Mouse (Mus musculus): ENCODE data around the gene Stk32b. TPM values are rescaled to one million over a fixed set of nuclear protein-coding genes. Genes with fewer than 3 reads are reported as not detected.

The Stk32b gene
- polyA plus RNA-seq, 1 experiment from 2014 or later: 13.4 TPM

DNA sequence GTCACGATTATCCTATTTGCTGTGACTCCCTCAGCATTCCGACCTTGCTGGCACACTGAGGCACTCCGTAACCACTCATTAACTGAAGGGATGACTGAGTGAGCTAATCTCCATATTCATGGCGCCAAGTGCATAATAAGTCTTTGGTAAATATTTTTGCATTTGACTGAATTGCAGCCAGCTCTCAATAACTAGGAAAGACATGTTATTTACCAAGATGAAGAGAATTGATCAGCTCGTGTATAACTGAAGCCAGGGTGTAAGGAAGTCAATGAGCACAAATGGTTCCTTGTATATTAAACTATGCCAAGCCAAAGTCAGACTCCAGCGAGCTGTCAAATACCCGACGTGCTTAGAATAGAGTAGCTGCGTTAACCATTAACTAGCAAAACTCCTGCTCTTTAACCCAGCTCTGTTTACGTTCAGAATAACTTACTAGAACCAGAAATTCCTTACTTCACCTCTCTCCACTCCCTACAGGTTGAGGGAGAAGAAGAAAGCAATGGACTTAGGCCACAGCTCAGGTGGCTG is 66.2 kb downstream of the Stk32b start:
- Histone ChIP-seq H3K9ac (no peak overlapping the region), H3K4me3 (no peak overlapping the region), H3K36me3 (no peaks in the 10 kb centered on the region), H3K9me3 (no peaks in the 10 kb centered on the region), H3K4me2 (replicated peaks) (no peak overlapping the region), H3K27me3 (replicated peaks) (no peaks in the 10 kb centered on the region), H3K4me1 (no peaks in the 10 kb centered on the region), H3K27ac (no peak overlapping the region)
- 54% methylated on average over 10 of the region's 10 CpGs for WGBS
- no peak for ATAC-seq (ENCODE audit: low FRiP score, low read depth)

- Histone ChIP-seq H3K4me3 (no peak overlapping the region), H3K9me3 (no peaks in the 10 kb centered on the region), H3K36me3 (no peaks in the 10 kb centered on the region), H3K4me2 (replicated peaks) (no peak overlapping the region), H3K9ac (no peak overlapping the region), H3K27me3 (replicated peaks) (no peaks in the 10 kb centered on the region), H3K4me1 (no peaks in the 10 kb centered on the region), H3K27ac (no peak overlapping the region)
- 90% methylated on average over 1 of the region's 1 CpGs for WGBS
- no peak for ATAC-seq (ENCODE audit: low FRiP score, low read depth)
These were observed 66.8 kb downstream of the Stk32b start for GRCm38 (mm10) chr5:37650089-37650601.

- Histone ChIP-seq H3K9me3 (no peaks in the 10 kb centered on the region), H3K27me3 (replicated peaks) (no peaks in the 10 kb centered on the region), H3K36me3 (no peaks in the 10 kb centered on the region), H3K9ac (no peak overlapping the region), H3K4me2 (replicated peaks) (no peak overlapping the region), H3K4me1 (no peaks in the 10 kb centered on the region), H3K4me3 (no peak overlapping the region), H3K27ac (no peak overlapping the region)
- ATAC-seq (ENCODE audit: low FRiP score, low read depth): no peak
- 85% methylated on average over 7 of the region's 7 CpGs for WGBS
These were observed 72.9 kb downstream of the Stk32b start for GRCm38 (mm10) chr5:37644082-37644481.

GRCm38 (mm10) chr5:37642486-37642885 is 74.5 kb downstream of the Stk32b start:
- Histone ChIP-seq H3K27me3 (replicated peaks) (no peaks in the 10 kb centered on the region), H3K4me1 (no peaks in the 10 kb centered on the region), H3K4me2 (replicated peaks) (no peak overlapping the region), H3K36me3 (no peaks in the 10 kb centered on the region), H3K9me3 (no peaks in the 10 kb centered on the region), H3K9ac (no peak overlapping the region), H3K4me3 (no peak overlapping the region), H3K27ac (no peak overlapping the region)
- ATAC-seq (ENCODE audit: low FRiP score, low read depth): no peak
- WGBS: 83% methylated on average over 7 of the region's 7 CpGs

DNA sequence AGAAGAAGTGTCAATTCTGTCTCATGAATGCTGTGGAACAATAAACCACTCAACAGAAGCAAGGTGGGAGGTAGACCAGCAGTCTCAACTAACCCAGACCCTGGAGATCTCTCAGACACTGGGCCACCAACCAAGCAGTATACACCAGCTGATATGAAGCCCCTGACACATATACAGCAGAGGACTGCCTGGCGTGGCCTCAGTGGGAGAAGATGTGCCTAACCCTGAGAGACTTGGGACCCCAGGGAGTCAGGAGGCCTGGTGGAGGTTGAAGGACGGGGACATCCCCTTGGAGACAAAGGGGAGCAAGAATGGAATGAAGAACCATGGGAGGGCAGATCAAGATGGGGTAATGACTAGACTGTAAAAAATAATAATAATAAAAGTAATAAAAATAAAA is 82.2 kb downstream of the Stk32b start:
- no peaks in the 10 kb centered on the region for H3K36me3 ChIP-seq
- no peak overlapping the region for H3K27ac ChIP-seq
- H3K9ac ChIP-seq: no peak overlapping the region
- no peak overlapping the region for H3K4me2 ChIP-seq (replicated peaks)
- no peaks in the 10 kb centered on the region for H3K4me1 ChIP-seq
- H3K9me3 ChIP-seq: peaks cover 5% of the 10 kb centered on the region; the same call in 1 of the 2 replicates
- WGBS: 83% methylated on average over 2 of the region's 2 CpGs
- ATAC-seq (ENCODE audit: low FRiP score, low read depth): no peak
- H3K4me3 ChIP-seq: no peak overlapping the region
- no peaks in the 10 kb centered on the region for H3K27me3 ChIP-seq (replicated peaks)

GRCm38 (mm10) chr5:37627437-37628163 is 89.4 kb downstream of the Stk32b start:
- Histone ChIP-seq H3K27ac (no peak overlapping the region), H3K4me1 (no peaks in the 10 kb centered on the region), H3K4me2 (replicated peaks) (no peak overlapping the region), H3K4me3 (no peak overlapping the region), H3K9ac (no peak overlapping the region), H3K9me3 (peaks cover 5% of the 10 kb centered on the region; the same call in 1 of the 2 replicates), H3K36me3 (no peaks in the 10 kb centered on the region), H3K27me3 (replicated peaks) (no peaks in the 10 kb centered on the region)
- 83% methylated on average over 8 of the region's 8 CpGs for WGBS
- ATAC-seq (ENCODE audit: low FRiP score, low read depth): no peak

- no peak overlapping the region for H3K27ac ChIP-seq
- no peaks in the 10 kb centered on the region for H3K36me3 ChIP-seq
- no peaks in the 10 kb centered on the region for H3K9me3 ChIP-seq
- H3K4me1 ChIP-seq: no peaks in the 10 kb centered on the region
- H3K4me3 ChIP-seq: no peak overlapping the region
- WGBS: 84% methylated on average over 1 of the region's 1 CpGs
- H3K27me3 ChIP-seq (replicated peaks): no peaks in the 10 kb centered on the region
- H3K4me2 ChIP-seq (replicated peaks): no peak overlapping the region
- ATAC-seq (ENCODE audit: low FRiP score, low read depth): no peak
- H3K9ac ChIP-seq: no peak overlapping the region
These were observed 105.1 kb downstream of the Stk32b start for GRCm38 (mm10) chr5:37611874-37612273.

DNA sequence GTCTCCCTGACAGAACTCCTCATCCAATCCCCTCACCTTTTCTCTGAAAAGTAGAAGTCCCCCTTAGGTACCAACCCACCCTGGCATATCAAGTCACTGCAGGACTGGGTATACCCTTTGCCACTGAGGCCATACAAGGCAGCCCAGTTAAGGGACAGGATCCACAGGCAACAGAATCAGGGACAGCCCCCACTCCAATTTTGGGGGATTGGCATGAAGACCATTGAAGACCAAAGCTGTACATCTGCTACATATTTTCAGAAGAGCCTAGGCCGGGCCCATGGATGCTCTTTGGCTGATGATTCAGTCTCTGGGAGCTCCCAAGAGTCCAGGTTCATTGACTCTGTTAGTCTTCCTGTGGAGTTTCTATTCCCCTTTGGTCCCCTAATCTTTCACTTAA is 117.4 kb downstream of the Stk32b start:
- H3K4me2 ChIP-seq (replicated peaks): no peak overlapping the region
- 87% methylated on average over 1 of the region's 1 CpGs for WGBS
- ATAC-seq (ENCODE audit: low FRiP score, low read depth): no peak
- no peaks in the 10 kb centered on the region for H3K36me3 ChIP-seq
- no peak overlapping the region for H3K4me3 ChIP-seq
- H3K9ac ChIP-seq: no peak overlapping the region
- H3K9me3 ChIP-seq: no peaks in the 10 kb centered on the region; the same call in 1 of the 2 replicates
- H3K27ac ChIP-seq: no peak overlapping the region
- no peaks in the 10 kb centered on the region for H3K4me1 ChIP-seq
- no peaks in the 10 kb centered on the region for H3K27me3 ChIP-seq (replicated peaks)

GRCm38 (mm10) chr5:37598271-37598670 is 118.7 kb downstream of the Stk32b start:
- H3K9me3 ChIP-seq: no peaks in the 10 kb centered on the region; the same call in 1 of the 2 replicates
- no peak for ATAC-seq (ENCODE audit: low FRiP score, low read depth)
- 92% methylated on average over 4 of the region's 4 CpGs for WGBS
- no peak overlapping the region for H3K9ac ChIP-seq
- H3K27ac ChIP-seq: no peak overlapping the region
- no peak overlapping the region for H3K4me2 ChIP-seq (replicated peaks)
- H3K36me3 ChIP-seq: no peaks in the 10 kb centered on the region
- H3K27me3 ChIP-seq (replicated peaks): no peaks in the 10 kb centered on the region
- H3K4me3 ChIP-seq: no peak overlapping the region
- no peaks in the 10 kb centered on the region for H3K4me1 ChIP-seq

- Histone ChIP-seq H3K4me3 (no peak overlapping the region), H3K36me3 (no peaks in the 10 kb centered on the region), H3K4me2 (replicated peaks) (no peak overlapping the region), H3K27me3 (replicated peaks) (no peaks in the 10 kb centered on the region), H3K4me1 (no peaks in the 10 kb centered on the region), H3K9me3 (no peaks in the 10 kb centered on the region), H3K9ac (no peak overlapping the region), H3K27ac (no peak overlapping the region)
- no peak for ATAC-seq (ENCODE audit: low FRiP score, low read depth)
- WGBS: 81% methylated on average over 5 of the region's 5 CpGs
These were observed 124.6 kb downstream of the Stk32b start for GRCm38 (mm10) chr5:37592411-37592810.

DNA sequence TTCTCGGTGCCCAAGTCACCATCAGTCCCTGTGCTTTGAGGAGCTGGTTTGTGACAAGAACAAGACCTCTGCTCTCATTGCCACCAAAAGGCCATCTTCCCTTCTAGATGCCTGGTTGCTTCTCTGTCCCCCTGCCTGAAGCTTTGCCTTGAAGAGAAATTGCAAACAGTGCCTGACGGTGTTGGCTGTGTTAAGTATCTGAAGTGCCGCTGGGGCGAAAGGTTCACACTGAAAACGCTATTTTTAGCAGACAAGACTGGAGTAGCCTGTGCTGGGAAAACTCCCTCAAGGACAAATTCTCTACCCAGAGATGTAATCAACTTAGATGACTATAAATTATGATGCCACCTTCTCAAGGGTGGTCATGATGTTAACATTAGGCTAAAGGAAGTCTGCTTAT is 129.1 kb downstream of the Stk32b start:
- ATAC-seq (ENCODE audit: low FRiP score, low read depth): no peak
- no peaks in the 10 kb centered on the region for H3K27me3 ChIP-seq (replicated peaks)
- H3K9ac ChIP-seq: no peak overlapping the region
- H3K27ac ChIP-seq: no peak overlapping the region
- H3K4me1 ChIP-seq: no peaks in the 10 kb centered on the region
- no peak overlapping the region for H3K4me2 ChIP-seq (replicated peaks)
- H3K36me3 ChIP-seq: no peaks in the 10 kb centered on the region
- H3K9me3 ChIP-seq: no peaks in the 10 kb centered on the region
- H3K4me3 ChIP-seq: no peak overlapping the region
- 80% methylated on average over 5 of the region's 5 CpGs for WGBS

GRCm38 (mm10) chr5:37586071-37586470 is 130.9 kb downstream of the Stk32b start:
- H3K9ac ChIP-seq: no peak overlapping the region
- 88% methylated on average over 6 of the region's 6 CpGs for WGBS

GRCm38 (mm10) chr5:37575427-37575826 is 141.5 kb downstream of the Stk32b start:
- no peaks in the 10 kb centered on the region for H3K36me3 ChIP-seq
- H3K4me1 ChIP-seq: no peaks in the 10 kb centered on the region
- no peak overlapping the region for H3K4me2 ChIP-seq (replicated peaks)
- H3K27ac ChIP-seq: no peak overlapping the region
- no peak overlapping the region for H3K4me3 ChIP-seq
- H3K9me3 ChIP-seq: no peaks in the 10 kb centered on the region
- no peaks in the 10 kb centered on the region for H3K27me3 ChIP-seq (replicated peaks)
- ATAC-seq (ENCODE audit: low FRiP score, low read depth): no peak
- H3K9ac ChIP-seq: no peak overlapping the region
- WGBS: 73% methylated on average over 6 of the region's 6 CpGs

More at GRCm38 (mm10) chr5:37586071-37586470, 130.9 kb downstream of the Stk32b start:
- no peak overlapping the region for H3K27ac ChIP-seq
- H3K4me2 ChIP-seq (replicated peaks): no peak overlapping the region
- no peaks in the 10 kb centered on the region for H3K27me3 ChIP-seq (replicated peaks)
- no peaks in the 10 kb centered on the region for H3K9me3 ChIP-seq
- H3K4me3 ChIP-seq: no peak overlapping the region
- H3K4me1 ChIP-seq: no peaks in the 10 kb centered on the region
- H3K36me3 ChIP-seq: no peaks in the 10 kb centered on the region
- ATAC-seq (ENCODE audit: low FRiP score, low read depth): no peak
